Comparison of ENCODE assay signal across 10 mouse cellular contexts in the genomic region with DNA sequence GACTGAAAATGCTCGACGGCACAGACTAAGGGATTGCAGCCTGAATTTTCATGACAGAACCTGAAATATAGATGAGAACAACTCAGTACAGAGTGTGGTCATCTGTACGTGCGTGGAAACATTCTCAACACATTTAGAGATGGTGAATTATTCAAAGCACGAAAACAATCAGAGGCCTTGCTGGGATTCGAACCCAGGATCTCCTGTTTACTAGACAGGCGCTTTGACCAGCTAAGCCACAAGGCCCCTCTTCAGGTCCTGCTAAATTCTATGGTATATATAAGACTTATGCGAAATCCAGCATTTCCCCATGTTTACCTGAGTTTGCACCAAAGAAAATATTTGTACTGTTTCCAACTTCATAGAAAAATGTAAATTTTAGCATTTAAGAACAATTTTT. TPM values are rescaled to one million over a fixed set of nuclear protein-coding genes. Genes with fewer than 3 reads are reported as not detected.
A peak's percentile ranks its signal among the peaks of the same experiment; 100 is the strongest.
DNase-seq lines count a peak whose midpoint lies in the region; ATAC-seq and TF ChIP-seq lines count a peak whose summit lies in the region.
"Had no signal": no experiment of that assay in that cellular context is flagged by ENCODE, and none has a peak within 500 bp of the region (broad histone marks: within the 10 kb centered on the region; RNA-seq: fewer than 3 reads in every experiment).

No protein-coding gene starts in this region.

- DNase-seq in limb, embryonic 11.5 days (ENCODE audit: low spot score) = peak; percentile 66
- DNase-seq in limb, embryonic 10.5 days (ENCODE audit: low spot score) = no peak
- peak; percentile 59 for DNase-seq in A20 (ENCODE audit: low read depth, low spot score)
- DNase-seq in ES-CJ7 (ENCODE audit: low read depth, low spot score) = peak; percentile 86
- no peak for DNase-seq in left cerebral cortex, postnatal 10 days (ENCODE audit: extremely low spot score in 1 of 2, low spot score in 2 of 2)
- no peak for DNase-seq in left cerebral cortex, postnatal 25 days (ENCODE audit: low spot score in 2 of 2)
- DNase-seq in kidney, adult 2 months = no peak
- DNase-seq: heart, postnatal 4 days had no signal

- intact Hi-C loops in left cerebral cortex, postnatal 10 days (cut with DNase I) = loop anchor here (5.0 to 10.0 kb wide), 4 partner anchors 315 to 1492 kb away; a partner anchor contains a TSS
- intact Hi-C loops in left cerebral cortex, postnatal 25 days (cut with DNase I) = loop anchor here (5.0 to 10.0 kb wide), 6 partner anchors 175 to 1497 kb away; no protein-coding TSS in a partner anchor

- 35% methylated on average over 8 of the region's 8 CpGs for WGBS in limb, embryonic 11.5 days
- 33% methylated on average over 8 of the region's 8 CpGs for WGBS in limb, embryonic 10.5 days
- WGBS in embryonic facial prominence, embryonic 13.5 days = 32% methylated on average over 8 of the region's 8 CpGs
- WGBS in kidney, adult 2 months = 63% methylated on average over 8 of the region's 8 CpGs

- H3K27me3 ChIP-seq in limb, embryonic 11.5 days (ENCODE audit: control insufficient read depth, insufficient read depth, low read length) = no peaks in the 10 kb centered on the region
- no peaks in the 10 kb centered on the region for H3K27me3 ChIP-seq in limb, embryonic 10.5 days (ENCODE audit: low read depth, poor library complexity, severe bottlenecking)
- H3K27me3 ChIP-seq in embryonic facial prominence, embryonic 13.5 days = no peaks in the 10 kb centered on the region
- no peaks in the 10 kb centered on the region for H3K27me3 ChIP-seq in kidney, adult 2 months (replicated peaks; ENCODE audit: control insufficient read depth, insufficient read depth, low read length)
- H3K27me3 ChIP-seq: limb, embryonic 15.5 days had no signal

- no peak for TF ChIP-seq CTCF in kidney, adult 2 months (conservative IDR thresholded peaks at IDR 0.05; ENCODE audit: insufficient read depth, insufficient read length, low read depth, low read length)

- no peak overlapping the region for H3K4me2 ChIP-seq in limb, embryonic 11.5 days (ENCODE audit: low read depth, severe bottlenecking)
- H3K4me2 ChIP-seq in embryonic facial prominence, embryonic 13.5 days = peak overlapping the region; percentile 59; the same call in 1 of the 2 replicates

- no peaks in the 10 kb centered on the region for H3K36me3 ChIP-seq in limb, embryonic 11.5 days (ENCODE audit: control insufficient read depth, insufficient read depth, low read length)
- no peaks in the 10 kb centered on the region for H3K36me3 ChIP-seq in limb, embryonic 10.5 days
- no peaks in the 10 kb centered on the region for H3K36me3 ChIP-seq in embryonic facial prominence, embryonic 13.5 days
- no peaks in the 10 kb centered on the region for H3K36me3 ChIP-seq in kidney, adult 2 months (ENCODE audit: control insufficient read depth, insufficient read depth, low read length)
- H3K36me3 ChIP-seq: limb, embryonic 15.5 days had no signal

- no peak overlapping the region for H3K27ac ChIP-seq in limb, embryonic 11.5 days (replicated peaks; ENCODE audit: low read depth, low read length)
- H3K27ac ChIP-seq in limb, embryonic 10.5 days = no peak overlapping the region
- H3K27ac ChIP-seq in embryonic facial prominence, embryonic 13.5 days = no peak overlapping the region
- H3K27ac ChIP-seq in kidney, adult 2 months (ENCODE audit: insufficient read depth, low read depth, low read length) = no peak overlapping the region
- H3K27ac ChIP-seq: limb, embryonic 15.5 days had no signal

- no peaks in the 10 kb centered on the region for H3K4me1 ChIP-seq in limb, embryonic 11.5 days (ENCODE audit: control insufficient read depth, insufficient read depth, low read length)
- H3K4me1 ChIP-seq in limb, embryonic 10.5 days = peaks cover 14% of the 10 kb centered on the region
- peaks cover 12% of the 10 kb centered on the region for H3K4me1 ChIP-seq in embryonic facial prominence, embryonic 13.5 days
- no peaks in the 10 kb centered on the region; the same call in 1 of the 2 replicates for H3K4me1 ChIP-seq in kidney, adult 2 months (ENCODE audit: control insufficient read depth, insufficient read depth, low read length)

- ATAC-seq in limb, embryonic 11.5 days (ENCODE audit: insufficient number of reproducible peaks, low FRiP score, low TSS enrichment, low read depth) = no peak
- no peak for ATAC-seq in embryonic facial prominence, embryonic 13.5 days (ENCODE audit: insufficient number of reproducible peaks, insufficient read depth, low FRiP score, low TSS enrichment, low read depth)

- no peaks in the 10 kb centered on the region for H3K9me3 ChIP-seq in limb, embryonic 11.5 days (ENCODE audit: control insufficient read depth, low read length)
- H3K9me3 ChIP-seq in limb, embryonic 10.5 days (replicated peaks) = no peaks in the 10 kb centered on the region
- H3K9me3 ChIP-seq in embryonic facial prominence, embryonic 13.5 days = no peaks in the 10 kb centered on the region
- H3K9me3 ChIP-seq: limb, embryonic 15.5 days had no signal

- H3K4me3 ChIP-seq in limb, embryonic 11.5 days (ENCODE audit: low read depth, low read length) = no peak overlapping the region
- no peak overlapping the region for H3K4me3 ChIP-seq in limb, embryonic 10.5 days
- H3K4me3 ChIP-seq in embryonic facial prominence, embryonic 13.5 days = no peak overlapping the region
- no peak overlapping the region for H3K4me3 ChIP-seq in kidney, adult 2 months (ENCODE audit: insufficient read depth, low read depth, low read length)

- no peak for TF ChIP-seq POLR2A in kidney, adult 2 months (IDR thresholded peaks at IDR 0.05; ENCODE audit: low read depth, low read length)

- H3K9ac ChIP-seq in limb, embryonic 11.5 days (ENCODE audit: low read length) = no peak overlapping the region
- no peak overlapping the region for H3K9ac ChIP-seq in embryonic facial prominence, embryonic 13.5 days
- H3K9ac ChIP-seq: limb, embryonic 15.5 days had no signal

RNA-seq across cellular contexts. Expression of a gene that starts 5.4 kb away (rescaled TPM):
- polyA plus RNA-seq in limb, embryonic 11.5 days (2014; fragmentation: Nextera tagmentation; extraction: Ambion mirVana) = 5.5 and 22.0 TPM in 2 replicates
- polyA plus RNA-seq in limb, embryonic 10.5 days (2016; fragmentation: Nextera tagmentation; extraction: Ambion mirVana) = 7.3 and 8.5 TPM in 2 replicates
- 5.2 and 5.4 TPM in 2 replicates for polyA plus RNA-seq in embryonic facial prominence, embryonic 13.5 days (2015; fragmentation: Nextera tagmentation; extraction: Ambion mirVana)
- total RNA-seq in left cerebral cortex, postnatal 10 days (2021) = 10 to 100 TPM; 37.9 to 54.9 TPM
- total RNA-seq in left cerebral cortex, postnatal 25 days (2021) = 10 to 100 TPM; 28.7 to 29.1 TPM
- polyA plus RNA-seq in kidney, adult 2 months (2012; rRNA removed) = 0.95 and 3.4 TPM in 2 replicates

RNA-seq across cellular contexts. Expression of a gene that starts 5.7 kb away (rescaled TPM):
- 13.8 and 14.0 TPM in 2 replicates for polyA plus RNA-seq in limb, embryonic 11.5 days (2014; fragmentation: Nextera tagmentation; extraction: Ambion mirVana)
- 10.3 and 11.8 TPM in 2 replicates for polyA plus RNA-seq in limb, embryonic 10.5 days (2016; fragmentation: Nextera tagmentation; extraction: Ambion mirVana)
- 9.5 and 15.3 TPM in 2 replicates for polyA plus RNA-seq in embryonic facial prominence, embryonic 13.5 days (2015; fragmentation: Nextera tagmentation; extraction: Ambion mirVana)
- 10 to 100 TPM; 38.0 to 50.2 TPM for total RNA-seq in left cerebral cortex, postnatal 10 days (2021)
- total RNA-seq in left cerebral cortex, postnatal 25 days (2021) = 10 to 100 TPM; 10.0 to 11.6 TPM
- polyA plus RNA-seq in kidney, adult 2 months (2012; rRNA removed) = 4.2 and 6.0 TPM in 2 replicates

RNA-seq across cellular contexts. Expression of a gene that starts 11.2 kb away (rescaled TPM):
- polyA plus RNA-seq in limb, embryonic 11.5 days (2014; fragmentation: Nextera tagmentation; extraction: Ambion mirVana) = 29.4 and 30.2 TPM in 2 replicates
- polyA plus RNA-seq in limb, embryonic 10.5 days (2016; fragmentation: Nextera tagmentation; extraction: Ambion mirVana) = 27.4 and 36.3 TPM in 2 replicates
- 26.0 and 31.3 TPM in 2 replicates for polyA plus RNA-seq in embryonic facial prominence, embryonic 13.5 days (2015; fragmentation: Nextera tagmentation; extraction: Ambion mirVana)
- 10 to 100 TPM; 45.9 to 47.6 TPM for total RNA-seq in left cerebral cortex, postnatal 10 days (2021)
- total RNA-seq in left cerebral cortex, postnatal 25 days (2021) = 10 to 100 TPM; 60.2 to 73.2 TPM
- polyA plus RNA-seq in kidney, adult 2 months (2012; rRNA removed) = 10.5 and 12.5 TPM in 2 replicates

RNA-seq across cellular contexts. Expression of a gene that starts 12.8 kb away (rescaled TPM):
- 75.3 and 79.2 TPM in 2 replicates for polyA plus RNA-seq in limb, embryonic 11.5 days (2014; fragmentation: Nextera tagmentation; extraction: Ambion mirVana)
- polyA plus RNA-seq in limb, embryonic 10.5 days (2016; fragmentation: Nextera tagmentation; extraction: Ambion mirVana) = 59.9 and 81.0 TPM in 2 replicates
- 78.1 and 82.3 TPM in 2 replicates for polyA plus RNA-seq in embryonic facial prominence, embryonic 13.5 days (2015; fragmentation: Nextera tagmentation; extraction: Ambion mirVana)
- 10 to 100 TPM; 26.2 to 28.0 TPM for total RNA-seq in left cerebral cortex, postnatal 10 days (2021)
- total RNA-seq in left cerebral cortex, postnatal 25 days (2021) = 10 to 100 TPM in 1 of 2 experiments, 1 to 10 TPM in 1; 8.5 to 19.5 TPM
- polyA plus RNA-seq in kidney, adult 2 months (2012; rRNA removed) = 0.76 TPM in 1 of 2 replicates, not detected in the other

RNA-seq across cellular contexts. Expression of a gene that starts 13.1 kb away (rescaled TPM):
- polyA plus RNA-seq in limb, embryonic 11.5 days (2014; fragmentation: Nextera tagmentation; extraction: Ambion mirVana) = 18.9 and 19.9 TPM in 2 replicates
- 14.5 and 20.7 TPM in 2 replicates for polyA plus RNA-seq in limb, embryonic 10.5 days (2016; fragmentation: Nextera tagmentation; extraction: Ambion mirVana)
- 12.2 and 14.3 TPM in 2 replicates for polyA plus RNA-seq in embryonic facial prominence, embryonic 13.5 days (2015; fragmentation: Nextera tagmentation; extraction: Ambion mirVana)
- total RNA-seq in left cerebral cortex, postnatal 10 days (2021) = 10 to 100 TPM; 21.4 to 25.6 TPM
- 10 to 100 TPM; 14.0 to 18.1 TPM for total RNA-seq in left cerebral cortex, postnatal 25 days (2021)
- 0.92 and 1.0 TPM in 2 replicates for polyA plus RNA-seq in kidney, adult 2 months (2012; rRNA removed)

Comparison
In these comparisons a context has a peak if more than half of its experiments do, and no peak if none do; other contexts are left out.
1. DNase-seq: peak in limb, embryonic 11.5 days (single experiment), A20 (single experiment) and ES-CJ7 (single experiment); none in limb, embryonic 10.5 days (single experiment), left cerebral cortex, postnatal 10 days (0 of 2), left cerebral cortex, postnatal 25 days (0 of 2) and kidney, adult 2 months (single experiment).